8 mouse cellular contexts compared by ENCODE assay signal in genomic region chr1:63668852-63669160, GRCm38 (mm10). TPM values are rescaled to one million over a fixed set of nuclear protein-coding genes. Genes with fewer than 3 reads are reported as not detected.
DNase-seq lines count a peak whose midpoint lies in the region; TF ChIP-seq lines count a peak whose summit lies in the region.

No protein-coding gene starts in this region.

- DNase-seq in gastrocnemius, adult 2 months = no peak
- no peak for DNase-seq in gastrocnemius, adult 8-10 months (ENCODE audit: low spot score in 2 of 2)
- DNase-seq in right cerebral cortex, postnatal 25 days = peak; percentile 5
- no peak for DNase-seq in right cerebral cortex, postnatal 36 days (ENCODE audit: low spot score in 2 of 2)
- peak; percentile 56 for DNase-seq in forelimb bud, embryonic 11.5 days (ENCODE audit: low read depth, low spot score)
- DNase-seq in lung, postnatal 14 days = peak; percentile 1
- DNase-seq in ovary, postnatal 36 days (ENCODE audit: low spot score) = no peak
- no peak for DNase-seq in adrenal gland, postnatal 10 days

- H3K27ac ChIP-seq in gastrocnemius, adult 2 months = no peak overlapping the region

- intact Hi-C loops in gastrocnemius, adult 2 months (cut with DNase I) = loop anchor here (10.0 kb wide), 1 partner anchor 1036 kb away; no protein-coding TSS in a partner anchor

- no peak overlapping the region for H3K4me3 ChIP-seq in gastrocnemius, adult 2 months

- TF ChIP-seq CTCF in gastrocnemius, adult 2 months (IDR thresholded peaks at IDR 0.05) = peak; percentile 57

RNA-seq across cellular contexts. Expression of gene Dytn, which starts 17.9 kb away (rescaled TPM):
- not detected for total RNA-seq in gastrocnemius, adult 2 months (2021)
- total RNA-seq in gastrocnemius, adult 8-10 months (2022) = not detected
- not detected for total RNA-seq in adrenal gland, postnatal 10 days (2021)

RNA-seq across cellular contexts. Expression of gene Gm39653, which starts 53.0 kb away (rescaled TPM):
- not detected for total RNA-seq in gastrocnemius, adult 2 months (2021)
- total RNA-seq in gastrocnemius, adult 8-10 months (2022) = not detected
- total RNA-seq in adrenal gland, postnatal 10 days (2021) = not detected

Comparison
In these comparisons a context has a peak if more than half of its experiments do, and no peak if none do; other contexts are left out.
1. DNase-seq: peak in right cerebral cortex, postnatal 25 days (single experiment), forelimb bud, embryonic 11.5 days (single experiment) and lung, postnatal 14 days (single experiment); none in gastrocnemius, adult 2 months (single experiment), gastrocnemius, adult 8-10 months (0 of 2), right cerebral cortex, postnatal 36 days (0 of 2), ovary, postnatal 36 days (single experiment) and adrenal gland, postnatal 10 days (single experiment).